Mouse (Mus musculus) erythroid progenitor cell, adult 5-6 weeks (primary cell): ENCODE data around the gene Nxn. TPM values are rescaled to one million over a fixed set of nuclear protein-coding genes. Genes with fewer than 3 reads are reported as not detected.
"Not testable (repeated sequence)": the region's sequence is repeated elsewhere in the genome, so short reads cannot be mapped to it uniquely, and the experiment has no call there.

Experiments used
- ATAC-seq: replicated peaks from 2 replicates; pipeline ENCODE4 v1.8.0; 2016; ENCODE audit warnings: moderate number of reproducible peaks, mild to moderate bottlenecking, moderate TSS enrichment, inconsistent platforms; ENCODE audit not compliant: poor library complexity, low FRiP score, severe bottlenecking
- total RNA-seq, 2 experiments: library from RNA; stranded (forward) in 1 of 2; stranded (reverse) in 1 of 2; fragments of 150-400 nt in 1 of 2; fragments of 186-747, 209-891 nt in 1 of 2; gene quantifications; 2 replicates each; pipeline versions ENCODE4 v1.2.3 to v1.2.4; 2015 to 2017; ENCODE audit warnings: low replicate concordance in 2 of 2

Nxn gene
- total RNA-seq, 2 experiments from 2014 or later, result 0.98 to 2.1 TPM

DNA sequence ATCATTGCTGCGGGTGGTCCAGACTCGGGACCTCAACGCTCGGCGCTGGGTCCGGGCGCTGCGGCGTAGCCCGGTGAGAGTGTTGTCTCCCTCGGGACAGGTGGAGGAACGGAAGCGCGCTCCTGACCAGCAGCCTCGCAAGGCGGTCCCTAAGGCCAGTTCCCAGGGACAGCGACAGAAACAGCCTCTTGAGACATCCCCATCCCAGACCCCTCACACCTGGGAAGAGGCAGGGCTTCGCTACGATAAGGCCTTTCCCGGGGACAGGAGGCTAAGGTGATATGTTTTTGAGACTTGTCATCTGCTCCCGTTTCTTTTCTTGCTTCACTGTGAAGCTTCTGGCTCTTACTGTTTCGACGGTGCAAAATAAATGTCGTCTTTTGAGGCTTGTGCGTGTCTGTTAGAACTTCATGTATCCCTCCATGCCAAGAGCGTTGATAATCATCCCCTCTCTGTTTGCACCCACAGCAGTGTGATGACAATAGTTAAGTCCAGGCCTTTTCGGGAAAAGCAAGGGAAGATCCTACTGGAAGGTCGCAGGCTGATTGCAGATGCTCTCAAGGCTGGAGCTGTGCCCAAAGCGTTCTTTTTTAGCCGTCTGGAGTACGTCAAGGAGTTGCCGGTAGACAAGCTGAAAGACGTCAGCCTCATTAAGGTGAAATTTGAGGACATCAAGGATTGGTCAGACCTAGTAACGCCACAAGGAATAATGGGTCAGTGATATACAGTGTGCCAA is 155.0 kb downstream of the Nxn start:
- ATAC-seq, result peak; percentile 56; the same call in 1 of the 2 replicates

DNA sequence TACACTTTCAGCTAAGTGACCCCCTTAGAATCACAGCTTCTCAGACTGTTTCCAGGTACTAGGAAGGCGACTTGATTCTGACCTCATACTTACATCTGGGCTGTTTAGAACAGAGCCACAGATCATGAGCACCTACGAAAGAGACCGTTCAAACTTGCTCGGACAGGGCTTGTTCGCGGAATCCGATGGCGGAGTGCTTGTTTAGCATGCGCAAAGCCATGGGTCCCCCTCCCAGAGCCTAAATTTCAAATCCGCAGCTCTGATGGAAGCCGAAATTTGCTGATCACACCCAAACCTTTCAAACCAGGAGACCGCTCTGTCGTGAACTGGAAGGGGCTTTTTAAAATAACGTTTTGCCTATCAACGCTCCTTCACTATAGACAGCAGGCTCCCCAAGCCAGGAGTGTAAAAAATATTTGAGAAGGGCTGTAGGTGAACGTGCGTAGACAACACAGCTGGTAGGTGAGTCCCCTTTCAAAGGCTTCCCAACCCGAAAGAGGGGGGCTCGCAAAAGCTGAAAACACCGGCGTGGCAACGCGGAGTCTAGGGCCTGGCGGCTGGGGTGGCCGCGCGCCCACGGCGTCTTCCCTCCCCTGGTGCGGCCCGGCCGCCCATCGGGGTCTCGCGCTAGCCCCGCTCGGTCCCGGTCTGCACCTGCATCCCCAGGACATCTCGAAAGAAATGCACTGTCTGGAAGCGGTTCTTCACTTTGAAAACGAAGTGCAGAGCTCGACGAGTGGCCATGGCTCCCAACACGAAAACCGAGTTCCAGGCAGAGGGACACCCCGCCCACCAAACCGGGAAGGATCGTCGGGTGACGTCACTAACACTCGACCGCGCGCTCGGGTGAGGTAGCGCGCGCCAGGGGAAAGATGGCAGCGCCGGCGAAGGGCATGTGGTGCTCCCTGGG is 155.8 kb downstream of the Nxn start, which contains the start of the genes Mrm3 and Glod4:
Gene Mrm3, plus strand, starts transcription at position 815 of the 910 bp plus-strand sequence.
Gene Glod4, minus strand, starts transcription at position 825 of the 910 bp plus-strand sequence.
- peak; percentile 98 for ATAC-seq

DNA sequence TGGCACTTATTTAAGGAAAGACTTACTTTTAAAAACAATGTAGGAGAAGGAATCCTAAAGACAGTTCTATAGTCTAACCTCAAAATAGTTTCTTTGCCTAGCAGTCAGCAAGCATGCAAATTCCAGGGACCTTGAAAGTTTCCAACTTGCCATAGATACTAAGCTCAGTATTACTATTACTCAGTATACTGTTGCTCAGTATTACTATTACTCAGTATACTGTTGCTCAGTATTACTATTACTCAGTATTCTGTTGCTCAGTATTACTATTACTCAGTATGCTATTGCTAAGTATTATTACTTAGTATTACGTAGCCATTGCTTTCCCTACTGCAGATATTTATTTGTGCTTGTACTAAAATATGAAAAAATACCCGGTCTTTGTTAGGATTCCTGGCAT is 159.2 kb downstream of the Nxn start:
- ATAC-seq, result no peak

DNA sequence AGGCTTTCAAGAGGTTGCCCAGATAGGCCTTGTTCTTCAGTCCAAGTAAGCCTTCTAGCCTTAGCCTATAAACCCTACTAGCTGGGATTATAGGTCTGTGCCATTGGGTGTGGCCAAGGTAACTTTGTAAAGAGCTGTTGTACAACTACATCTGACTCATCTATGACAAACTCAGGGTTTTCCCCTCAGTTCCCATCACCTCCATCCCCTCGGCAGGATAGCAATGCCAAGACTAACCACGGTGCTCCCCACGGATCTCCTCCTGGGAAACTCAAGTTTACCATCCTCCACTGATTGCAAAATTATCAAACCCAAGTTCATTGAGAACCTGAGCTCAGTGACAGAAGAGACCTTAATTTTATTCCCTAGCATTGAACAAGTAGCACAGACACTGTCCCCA is 162.8 kb downstream of the Nxn start:
- ATAC-seq, result no peak

DNA sequence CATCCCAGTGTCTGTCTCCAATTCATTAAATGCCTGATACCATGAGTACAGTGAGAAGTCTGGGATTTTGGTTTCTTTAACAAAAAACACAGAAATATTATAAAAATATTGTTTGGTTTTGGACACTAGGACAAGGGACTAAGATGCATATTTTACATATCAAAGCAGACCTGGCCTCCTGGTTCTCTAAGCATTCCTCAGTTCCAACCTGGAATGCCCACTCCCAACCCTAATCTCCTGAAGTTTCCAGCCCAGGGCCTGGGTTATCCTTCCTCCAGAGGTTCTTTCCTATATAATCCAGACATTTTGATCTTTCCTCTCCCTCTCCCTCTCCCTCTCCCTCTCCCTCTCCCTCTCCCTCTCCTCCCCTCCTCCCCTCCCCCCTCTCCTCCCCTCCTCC is 173.9 kb downstream of the Nxn start:
- no peak for ATAC-seq

DNA sequence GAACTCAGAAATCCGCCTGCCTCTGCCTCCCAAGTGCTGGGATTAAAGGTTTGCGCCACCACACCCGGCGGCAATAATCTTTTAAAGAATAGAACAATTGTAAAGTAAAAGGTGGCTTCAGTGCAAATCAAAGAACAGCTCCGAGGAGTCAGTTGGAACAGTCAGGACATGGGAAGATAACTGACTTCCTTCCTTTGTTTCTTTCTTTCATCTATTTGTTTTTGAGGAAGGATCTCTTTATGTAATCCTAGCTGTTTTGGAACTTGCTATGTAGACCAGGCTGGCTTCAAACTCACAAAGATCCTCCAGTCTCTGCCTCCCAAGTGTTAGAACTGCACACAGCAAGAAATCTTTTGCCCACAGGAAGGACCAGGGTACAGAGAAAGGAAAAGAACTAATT is 174.3 kb downstream of the Nxn start:
- ATAC-seq, result no peak

DNA sequence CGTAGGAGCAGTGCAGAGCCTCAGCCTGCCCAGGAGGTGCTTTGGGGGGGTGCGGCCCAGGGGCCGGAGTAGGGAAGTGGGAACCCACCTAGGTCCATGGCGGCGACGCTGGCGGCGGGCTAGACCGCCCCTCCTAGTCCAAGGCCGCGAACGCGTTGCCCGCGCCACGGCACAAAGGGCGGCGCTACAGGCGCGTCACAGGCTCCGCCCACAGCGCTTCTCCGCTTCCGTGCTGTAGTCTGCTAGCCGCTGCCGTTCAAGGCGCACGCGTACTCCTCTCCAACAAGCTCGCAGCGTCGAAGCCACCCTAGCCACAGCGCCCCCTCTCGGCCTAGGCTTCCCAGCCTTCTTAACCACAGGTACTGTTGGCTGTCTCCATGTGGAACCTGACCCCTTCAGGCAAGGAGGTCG is 181.5 kb downstream of the Nxn start, which contains the start of the genes Dbil5 and Gemin4:
Gene Dbil5, plus strand, starts transcription at position 219 of the 411 bp plus-strand sequence.
Gene Gemin4, minus strand, starts transcription at position 275 of the 411 bp plus-strand sequence.
- peak; percentile 98 for ATAC-seq

DNA sequence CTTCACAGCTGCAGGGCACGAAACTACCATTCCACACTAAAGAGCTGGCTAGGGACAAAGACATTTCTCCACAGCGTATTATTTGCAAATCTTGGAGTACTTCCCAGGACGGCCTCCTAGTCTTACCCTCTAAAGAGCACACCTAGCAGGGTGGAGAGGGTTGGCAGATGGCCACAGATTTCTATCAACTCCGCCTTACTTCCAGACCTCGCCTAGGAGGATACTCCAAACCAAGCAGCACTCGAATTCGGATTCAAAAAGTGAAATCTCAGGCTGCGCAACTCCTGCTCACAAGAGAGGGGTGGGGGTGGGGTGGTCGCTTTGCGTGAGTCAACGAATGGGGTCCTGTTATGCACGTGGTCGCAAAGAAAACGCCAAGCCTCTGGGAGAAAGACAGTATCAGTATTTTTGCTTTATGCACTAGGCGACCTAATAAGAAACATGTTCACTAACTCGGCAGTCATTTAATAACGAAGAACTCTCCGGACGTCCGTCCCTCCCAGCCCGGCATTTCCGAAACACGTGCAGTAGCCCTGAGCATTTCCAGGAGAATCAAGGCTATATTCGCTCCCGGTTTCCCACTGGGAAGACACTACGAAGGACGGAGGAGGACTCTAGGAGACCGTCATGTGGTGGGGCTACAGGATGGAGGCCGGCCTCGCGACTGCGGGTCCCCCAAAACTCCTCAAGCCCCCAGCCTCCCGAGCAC is 182.1 kb downstream of the Nxn start:
- peak; percentile 3; the same call in 1 of the 2 replicates for ATAC-seq

DNA sequence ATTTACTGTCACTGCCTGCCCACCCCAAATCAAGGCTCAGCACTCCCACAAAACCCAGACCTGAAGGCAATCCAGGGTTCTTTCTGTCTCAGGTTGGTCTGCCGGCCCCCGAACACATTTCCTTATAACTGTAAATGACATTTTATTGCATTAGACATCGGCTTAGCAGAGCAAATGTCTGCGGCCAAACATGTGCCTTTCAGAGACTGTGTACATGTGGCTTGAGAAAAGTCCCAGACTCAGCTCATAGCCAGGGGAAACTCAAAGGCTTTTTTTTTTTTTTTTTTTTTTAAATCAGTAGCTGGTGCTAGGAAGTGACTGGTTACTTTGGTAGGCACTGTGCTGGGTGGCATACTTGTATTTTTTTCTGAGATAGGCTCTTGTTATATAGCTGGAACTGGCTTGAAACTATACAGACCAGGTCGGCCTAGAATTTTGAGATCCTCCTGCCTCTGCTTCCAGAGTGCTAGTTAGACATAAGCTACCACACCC is 182.8 kb downstream of the Nxn start:
- ATAC-seq, result no peak

DNA sequence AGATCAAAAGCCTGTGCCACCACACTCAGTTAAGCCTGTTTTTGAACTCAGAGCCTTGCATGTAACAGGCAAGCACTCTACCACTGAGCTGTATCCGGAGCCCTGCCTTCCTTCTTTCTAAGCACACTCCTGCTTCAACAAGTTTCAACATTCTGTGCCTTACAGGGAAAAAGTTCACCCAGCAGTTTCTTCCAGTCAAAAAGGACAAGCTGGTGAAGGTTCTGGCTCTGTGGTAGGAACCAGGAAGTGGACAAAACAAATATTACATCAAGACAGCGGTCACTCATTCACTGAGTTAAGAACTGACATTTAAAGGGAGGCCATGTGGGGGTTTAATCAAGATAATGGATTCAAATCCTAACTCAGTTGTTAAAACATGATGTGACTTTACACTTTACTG is 183.9 kb downstream of the Nxn start:
- no peak for ATAC-seq

DNA sequence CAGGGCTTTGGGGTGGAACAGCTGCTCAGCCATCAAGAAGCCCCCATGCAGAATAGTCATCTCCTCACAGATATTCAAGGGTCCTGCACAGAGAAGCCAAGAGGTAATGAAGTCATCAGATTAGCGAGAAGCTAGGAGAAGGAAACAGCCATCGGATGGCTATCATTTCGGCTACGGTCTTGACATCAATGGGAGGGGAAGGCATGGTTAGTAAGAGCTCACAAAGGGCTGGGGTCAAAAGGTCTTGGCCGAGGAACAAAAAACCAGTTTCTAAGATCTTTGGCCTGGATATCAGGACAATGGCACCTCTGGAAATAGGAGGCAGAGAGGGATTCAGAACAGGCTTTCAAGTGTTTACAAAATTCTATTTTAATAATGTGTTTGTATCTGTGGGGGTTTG is 185.1 kb downstream of the Nxn start:
- no peak for ATAC-seq

DNA sequence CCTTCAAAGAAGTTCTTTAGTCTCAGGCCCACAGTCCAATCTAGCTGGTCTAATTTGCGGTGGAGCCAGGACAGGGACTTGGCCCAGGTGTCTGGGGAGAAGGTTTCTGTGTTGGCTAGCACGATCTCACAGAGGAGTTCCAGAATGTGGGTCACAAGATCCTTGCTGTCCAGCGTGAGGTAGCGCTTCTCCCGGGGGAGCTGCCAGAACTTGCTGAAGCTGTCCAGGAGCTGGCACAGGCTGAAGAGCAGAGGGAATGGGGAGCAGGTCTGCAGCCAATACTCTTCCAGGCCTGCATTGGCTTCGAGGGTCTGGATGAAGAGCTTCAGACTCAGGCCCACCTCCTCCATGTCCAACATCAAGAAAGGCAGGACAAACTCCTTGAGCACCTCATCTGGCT is 187.3 kb downstream of the Nxn start:
- ATAC-seq, result not testable (repeated sequence)

DNA sequence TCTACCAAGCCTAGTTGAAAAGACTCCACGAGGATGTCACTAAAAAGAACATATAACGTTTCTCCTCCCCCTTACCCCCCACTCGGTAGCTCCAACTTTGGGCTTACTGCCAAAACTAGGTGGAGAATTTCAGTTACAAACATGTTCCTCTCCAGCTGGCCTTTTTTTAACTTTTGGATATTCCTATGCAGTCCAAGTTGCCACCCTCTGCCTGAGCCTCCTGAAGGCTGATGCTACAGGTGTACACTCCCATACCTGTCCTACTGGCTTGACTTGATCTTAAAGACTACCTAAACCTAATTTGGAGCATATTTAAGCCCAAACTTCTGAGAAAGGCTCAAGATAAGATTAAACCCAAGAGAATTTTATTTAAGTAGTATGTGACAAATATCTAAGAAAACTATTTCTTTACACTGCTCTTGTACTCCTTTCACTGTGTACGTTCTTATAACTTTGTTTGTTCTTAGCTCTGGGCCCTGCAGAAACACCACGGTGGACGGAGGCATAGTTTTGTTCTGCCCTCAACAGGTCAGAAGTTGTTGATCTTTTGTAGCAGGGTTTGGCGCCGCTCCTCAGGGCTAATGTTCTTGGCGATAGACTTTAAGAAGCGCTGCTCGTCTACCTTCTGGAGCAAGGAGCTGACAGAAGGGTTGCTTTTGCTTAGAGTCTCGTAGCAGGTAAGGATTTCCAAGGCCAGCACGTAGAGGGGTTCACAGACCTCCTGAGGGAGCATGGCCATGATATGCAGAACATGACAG is 188.5 kb downstream of the Nxn start:
- ATAC-seq, result no peak

Other genes with a start within 250 kb of the Nxn start
- gene Vps53, start 219.5 kb downstream of the Nxn start, total RNA-seq (2015; ENCODE audit: low replicate concordance), result 10.1 and 28.1 TPM in 2 replicates
- 6.0 and 7.3 TPM in 2 replicates for gene Vps53, start 219.5 kb downstream of the Nxn start, total RNA-seq (2017; ENCODE audit: low replicate concordance)
- 2.2 TPM in 1 of 2 replicates, not detected in the other for gene Fam57a, start 219.5 kb downstream of the Nxn start, total RNA-seq (2015; ENCODE audit: low replicate concordance)
- not detected in 2 replicates for gene Fam57a, start 219.5 kb downstream of the Nxn start, total RNA-seq (2017; ENCODE audit: low replicate concordance)
- gene Dbil5, start 181.5 kb downstream of the Nxn start, total RNA-seq (2015; ENCODE audit: low replicate concordance), result not detected in 2 replicates
- gene Dbil5, start 181.5 kb downstream of the Nxn start, total RNA-seq (2017; ENCODE audit: low replicate concordance), result not detected in 2 replicates
- 9.6 and 26.7 TPM in 2 replicates for gene Gemin4, start 181.5 kb downstream of the Nxn start, total RNA-seq (2015; ENCODE audit: low replicate concordance)
- gene Gemin4, start 181.5 kb downstream of the Nxn start, total RNA-seq (2017; ENCODE audit: low replicate concordance), result 1.8 and 3.0 TPM in 2 replicates
- 5.8 and 6.7 TPM in 2 replicates for gene Mrm3, start 155.4 kb downstream of the Nxn start, total RNA-seq (2015; ENCODE audit: low replicate concordance)
- 2.3 and 2.4 TPM in 2 replicates for gene Mrm3, start 155.4 kb downstream of the Nxn start, total RNA-seq (2017; ENCODE audit: low replicate concordance)
- gene Glod4, start 155.4 kb downstream of the Nxn start, total RNA-seq (2015; ENCODE audit: low replicate concordance), result 13.7 and 15.9 TPM in 2 replicates
- gene Glod4, start 155.4 kb downstream of the Nxn start, total RNA-seq (2017; ENCODE audit: low replicate concordance), result 29.1 and 39.9 TPM in 2 replicates
- gene Timm22, start 7.8 kb upstream of the Nxn start, total RNA-seq (2015; ENCODE audit: low replicate concordance), result 4.2 and 4.7 TPM in 2 replicates
- 2.3 and 4.0 TPM in 2 replicates for gene Timm22, start 7.8 kb upstream of the Nxn start, total RNA-seq (2017; ENCODE audit: low replicate concordance)
- gene Abr, start 223.2 kb upstream of the Nxn start, total RNA-seq (2015; ENCODE audit: low replicate concordance), result 4.0 and 10.9 TPM in 2 replicates
- gene Abr, start 223.2 kb upstream of the Nxn start, total RNA-seq (2017; ENCODE audit: low replicate concordance), result 7.0 and 7.7 TPM in 2 replicates